Mouse (Mus musculus) gastrocnemius, postnatal 4 days (tissue): ENCODE data around the gene Vmn1r86. TPM values are rescaled to one million over a fixed set of nuclear protein-coding genes. Genes with fewer than 3 reads are reported as not detected.
"Not testable (repeated sequence)": the region's sequence is repeated elsewhere in the genome, so short reads cannot be mapped to it uniquely, and the experiment has no call there.

Source experiments
- DNase-seq, 2 experiments: peaks; one replicate each; pipeline ENCODE4 v3.0.0; 2021 to 2022; ENCODE audit warnings: low spot score in 2 of 2, mixed read lengths in 2 of 2
- long read RNA-seq, 2 experiments: library from polyadenylated mRNA; stranded (forward); transcript quantifications; one replicate each; pipeline ENCODE4 v2.0.0; 2021
- total RNA-seq, 2 experiments: library from RNA; stranded (reverse); gene quantifications; 2 replicates each; pipeline ENCODE4 v1.2.3; 2021

Gene Vmn1r86
- not detected for total RNA-seq
- long read RNA-seq, experiment 1, result 0 reads
- long read RNA-seq, experiment 2, result 0 reads

DNA sequence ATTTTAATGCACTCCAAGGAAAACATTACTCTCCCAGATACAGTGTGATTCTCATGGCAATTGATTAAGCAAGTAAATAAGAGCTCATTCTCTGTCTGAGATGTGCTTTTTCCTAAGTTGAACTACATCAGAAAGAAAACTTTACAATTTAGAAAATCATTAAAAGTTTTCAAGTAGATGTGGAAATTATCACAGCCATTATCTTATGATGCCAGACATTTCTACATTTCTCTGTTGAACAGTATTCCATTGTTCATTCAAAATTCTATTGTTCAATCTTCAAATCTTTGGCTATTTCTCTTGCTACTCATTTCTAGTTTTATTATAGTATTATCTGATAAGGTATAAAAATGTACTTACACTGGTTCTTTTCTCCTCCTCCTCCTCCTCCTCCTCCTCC, at the start of gene Vmn1r86:
Gene Vmn1r86, minus strand, starts transcription at position 101 of the 400 bp plus-strand sequence.
- DNase-seq, result no peak

DNA sequence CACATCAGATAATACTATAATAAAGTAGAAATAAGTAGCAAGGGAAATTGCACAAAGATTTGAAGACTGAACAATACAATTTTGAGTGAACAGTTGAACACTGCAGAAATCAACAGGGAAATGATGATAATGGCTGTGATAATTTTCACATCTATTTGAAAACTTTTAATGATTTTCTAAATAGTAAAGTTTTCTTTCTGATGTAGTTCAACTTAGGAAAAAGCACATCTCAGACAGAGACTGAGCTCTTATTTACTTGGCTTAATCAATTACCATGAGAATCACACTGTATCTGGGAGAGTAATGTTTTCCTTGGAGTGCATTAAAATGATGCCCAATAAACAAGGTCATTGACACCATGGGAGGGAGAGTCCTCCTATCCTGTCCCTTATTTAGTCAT, 39.6 kb upstream of the Vmn1r86 start, which contains the start of gene Vmn1r88:
Gene Vmn1r88, plus strand, starts transcription at position 301 of the 400 bp plus-strand sequence.
- DNase-seq, result no peak

DNA sequence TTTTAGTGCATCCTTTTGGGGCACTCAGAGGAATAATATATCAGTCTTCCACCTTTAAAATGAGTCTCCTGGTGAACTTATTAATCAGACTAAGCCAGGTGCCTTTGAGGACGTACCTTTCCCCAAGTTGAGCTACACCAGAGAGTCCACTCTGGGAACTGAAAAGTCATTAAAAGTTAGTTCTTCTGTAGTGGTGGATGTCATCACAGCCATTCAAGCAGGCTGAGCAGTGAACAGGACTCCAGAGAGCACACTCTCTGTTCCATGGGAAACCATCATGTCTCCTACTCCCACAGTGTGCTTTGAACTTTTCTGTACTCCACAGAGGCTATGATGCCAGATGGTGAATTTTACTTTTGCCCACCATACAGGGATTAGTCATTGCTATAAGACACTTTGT, 20.3 kb upstream of the Vmn1r86 start, which contains the start of gene Vmn1r87:
Gene Vmn1r87, minus strand, starts transcription at position 101 of the 400 bp plus-strand sequence.
- no peak for DNase-seq

DNA sequence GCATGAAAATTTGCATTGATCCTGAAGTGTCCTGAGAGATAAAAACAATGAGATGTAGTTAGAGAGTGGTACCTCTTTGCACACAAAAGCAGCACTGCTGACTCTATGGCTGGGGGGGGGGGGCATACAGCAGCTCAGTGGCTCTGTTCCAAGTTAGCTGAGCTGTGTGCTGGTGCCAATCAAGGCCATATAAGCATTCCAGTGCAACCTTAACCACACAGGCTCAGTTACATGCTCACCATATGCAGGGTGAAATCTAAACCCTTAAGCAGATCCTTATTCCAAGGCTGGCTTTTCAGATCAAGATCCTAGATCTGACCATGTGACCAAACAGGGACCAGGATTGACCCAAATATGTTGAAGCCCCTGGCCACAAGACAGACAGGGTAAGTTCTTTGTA, 17.6 kb upstream of the Vmn1r86 start:
- no peak for DNase-seq

DNA sequence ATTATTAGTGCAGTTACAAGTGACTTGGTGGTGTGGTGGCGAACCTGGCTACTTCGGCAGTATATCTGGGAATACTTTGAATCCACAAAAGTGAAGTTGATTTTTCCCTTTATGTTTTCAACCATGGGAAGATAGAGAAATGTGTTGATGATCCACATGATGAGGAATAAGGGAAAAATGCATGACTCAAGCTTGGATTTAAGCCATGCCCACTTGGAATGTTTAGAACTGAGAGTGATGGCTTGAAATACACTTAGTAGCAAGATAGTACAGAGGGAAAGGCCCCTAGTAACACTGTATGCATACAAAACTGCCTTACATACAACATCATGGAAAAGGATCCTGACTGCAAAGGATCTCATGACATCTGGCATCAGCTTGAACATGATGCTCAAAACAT, 12.1 kb upstream of the Vmn1r86 start:
- no peak for DNase-seq

DNA sequence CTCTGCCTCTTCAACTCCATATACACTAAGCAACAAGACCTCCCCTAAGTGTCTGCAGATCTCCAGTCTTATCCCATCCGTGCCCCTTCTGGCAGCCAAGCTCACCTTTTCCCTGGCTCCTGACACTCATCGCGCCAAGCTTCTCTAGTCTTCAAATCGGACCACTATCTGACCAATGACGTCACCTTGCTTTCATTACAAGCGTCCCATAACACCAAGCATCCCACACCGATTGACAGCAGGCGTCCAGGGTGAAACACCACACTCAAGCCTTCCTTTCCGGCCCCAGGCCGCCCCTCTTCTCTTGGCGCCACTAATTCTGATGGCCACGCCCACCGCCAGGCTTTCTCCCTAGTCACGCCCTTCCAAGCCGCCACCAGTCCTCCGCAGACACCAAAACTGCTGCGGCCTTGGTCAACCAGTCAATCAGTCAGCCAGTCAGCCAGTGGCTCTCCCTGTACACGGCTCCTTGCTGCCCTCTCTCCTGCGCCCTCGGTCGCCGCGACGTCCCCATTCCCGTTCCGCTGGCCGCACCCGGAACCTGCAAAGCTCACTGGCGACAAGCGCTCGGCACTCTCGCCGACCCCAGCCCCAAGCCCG, 3.9 kb upstream of the Vmn1r86 start:
- not testable (repeated sequence) for DNase-seq

DNA sequence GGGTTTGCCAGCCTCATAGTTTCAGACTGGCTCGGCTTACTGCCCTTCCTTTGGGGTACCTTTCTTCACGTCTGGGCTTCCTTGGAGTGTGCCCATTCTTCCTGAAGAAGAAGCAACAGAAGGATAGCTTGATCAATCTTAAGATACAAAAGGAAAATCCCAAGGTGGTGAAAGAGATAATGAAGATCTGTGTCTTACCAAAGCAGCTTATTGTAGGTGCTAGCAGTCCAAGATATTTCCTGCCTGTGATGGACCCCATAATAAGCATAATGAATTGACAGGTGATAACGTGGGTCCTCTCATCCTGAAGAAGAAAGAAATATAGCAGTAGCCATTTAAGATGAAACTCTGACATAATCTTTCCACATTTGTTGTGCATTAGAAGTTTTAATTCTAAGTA, 24.6 kb downstream of the Vmn1r86 start, which contains the start of gene Vmn1r85:
Gene Vmn1r85, minus strand, starts transcription at position 101 of the 400 bp plus-strand sequence.
- no peak for DNase-seq

DNA sequence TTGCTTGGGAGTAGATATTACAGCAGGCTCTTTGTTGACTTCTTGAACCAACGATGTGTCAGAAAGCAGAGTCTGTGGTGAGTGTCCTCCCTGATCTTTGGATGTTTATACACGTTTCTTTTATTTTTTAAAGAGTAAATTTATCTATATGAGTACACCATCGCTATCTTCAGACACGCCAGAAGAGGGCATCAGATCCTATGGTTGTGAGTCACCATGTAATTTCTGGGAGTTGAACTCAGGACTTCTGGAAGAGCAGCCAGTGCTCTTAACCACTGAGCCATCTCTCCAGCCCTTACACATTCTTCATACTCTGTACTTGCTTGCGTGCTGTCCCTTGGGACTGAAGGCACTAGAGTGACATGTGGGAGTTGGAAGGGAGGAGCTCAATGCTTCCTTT, 47.4 kb downstream of the Vmn1r86 start:
- DNase-seq, result no peak

DNA sequence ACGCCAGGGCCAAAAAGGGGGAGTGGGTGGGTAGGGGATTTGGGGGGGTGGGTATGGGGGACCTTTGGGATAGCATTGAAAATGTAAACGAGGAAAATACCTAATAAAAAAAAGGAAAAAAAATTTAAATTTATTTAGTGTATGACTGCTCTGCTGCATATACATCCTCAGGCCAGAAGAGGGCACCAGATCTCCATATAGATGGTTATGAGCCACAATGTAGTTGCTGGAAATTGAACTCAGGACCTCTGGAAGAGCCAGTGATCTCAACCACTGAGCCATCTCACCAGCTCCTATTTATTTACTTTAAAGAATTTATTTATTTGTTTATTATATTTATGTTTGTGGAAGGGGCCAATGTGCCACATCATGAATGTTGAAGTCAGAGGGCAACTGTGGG, 56.3 kb downstream of the Vmn1r86 start:
- DNase-seq, result not testable (repeated sequence)

DNA sequence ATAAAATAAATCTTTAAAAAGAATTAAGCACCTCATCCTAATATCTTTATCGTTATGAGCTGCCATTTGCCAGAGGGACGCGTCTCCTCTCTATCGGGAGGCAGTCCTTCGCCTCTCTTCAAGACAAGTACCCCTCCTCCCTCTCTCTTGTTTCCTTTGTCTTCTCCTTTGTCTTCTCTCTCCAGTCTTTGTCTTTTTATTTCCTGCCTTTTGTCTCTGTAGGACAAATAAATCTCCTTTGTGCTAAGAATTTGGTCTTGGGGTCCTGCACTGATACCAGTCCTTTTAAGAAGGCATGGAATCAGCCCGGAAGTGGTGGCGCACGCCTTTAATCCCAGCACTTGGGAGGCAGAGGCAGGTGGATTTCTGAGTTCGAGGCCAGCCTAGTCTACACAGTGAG, 60.2 kb downstream of the Vmn1r86 start:
- no peak for DNase-seq

DNA sequence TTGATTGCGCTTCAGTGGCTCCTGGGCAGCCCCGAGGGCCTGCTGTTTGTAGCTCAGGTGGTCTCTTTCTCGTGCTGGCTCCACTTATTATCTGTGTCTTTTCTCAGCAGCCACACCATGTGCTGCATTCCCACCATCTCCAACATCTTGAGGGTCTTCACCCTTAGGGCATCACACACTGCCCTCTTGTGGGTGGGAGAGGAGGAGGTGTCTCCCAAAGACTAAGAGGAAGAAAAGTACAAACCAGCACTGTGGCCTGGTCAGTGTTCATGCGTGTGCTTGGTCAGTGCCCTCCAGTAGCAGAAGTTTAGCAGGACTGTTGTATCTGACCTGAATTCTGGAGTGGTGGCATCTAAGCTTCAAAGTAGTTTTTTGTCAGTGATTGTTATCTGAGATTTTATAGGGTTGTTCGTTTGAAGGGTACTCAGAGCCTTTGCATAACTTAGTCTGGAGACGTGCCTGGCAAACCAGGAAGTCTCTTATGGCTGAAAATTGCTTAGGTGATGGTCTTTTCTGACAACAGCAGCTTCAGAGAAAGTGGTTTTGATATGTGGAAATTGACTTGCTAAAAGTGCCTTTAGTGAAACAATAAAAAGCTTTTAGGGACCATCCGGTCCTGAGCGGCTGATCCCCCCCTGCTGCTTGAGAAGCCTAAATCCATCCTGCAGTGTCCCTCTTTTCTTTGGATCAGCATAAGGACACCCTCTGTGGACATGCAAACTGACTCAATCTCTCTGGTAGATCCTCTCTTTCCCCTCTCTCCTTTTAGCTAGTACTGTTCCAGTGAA, 62.6 kb downstream of the Vmn1r86 start:
- DNase-seq, result no peak

DNA sequence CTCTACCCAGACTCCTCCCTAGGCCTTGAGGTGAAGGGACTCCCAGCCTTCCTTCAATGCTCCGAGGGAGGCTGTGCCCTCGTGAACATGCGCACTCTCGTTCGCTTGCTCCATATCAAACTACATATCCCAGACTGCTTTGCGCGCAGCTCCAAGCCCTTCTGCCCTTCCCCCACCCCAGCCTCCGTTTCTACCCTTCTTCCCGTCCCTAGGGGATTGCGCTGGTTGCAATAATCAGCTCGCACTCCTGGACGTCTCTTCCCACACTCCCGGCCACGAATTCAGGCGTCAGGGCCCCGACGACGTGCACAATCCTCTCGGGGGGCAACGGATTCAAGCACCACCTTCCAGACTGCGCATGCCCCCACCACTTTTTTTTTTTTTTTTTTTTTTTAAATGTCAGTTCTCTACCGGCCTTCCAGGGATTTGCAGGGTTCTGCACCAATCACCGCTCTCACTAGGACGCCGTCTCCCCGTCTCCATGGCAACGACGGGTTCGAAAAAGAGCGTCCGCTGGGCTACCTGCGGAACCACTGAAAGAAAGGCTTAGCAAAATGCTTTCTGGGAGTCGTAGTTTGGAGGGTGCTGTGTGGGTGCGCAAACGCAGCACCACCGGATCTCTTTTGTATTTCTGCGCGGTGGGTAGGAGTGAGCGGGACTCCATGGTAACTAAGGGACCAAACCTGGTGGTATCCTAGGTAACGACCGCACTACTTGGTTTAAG, 65.3 kb downstream of the Vmn1r86 start, which contains the start of gene Mzf1:
Gene Mzf1, minus strand, starts transcription at position 478 of the 724 bp plus-strand sequence.
- peak; percentile 71 to 90 for DNase-seq

DNA sequence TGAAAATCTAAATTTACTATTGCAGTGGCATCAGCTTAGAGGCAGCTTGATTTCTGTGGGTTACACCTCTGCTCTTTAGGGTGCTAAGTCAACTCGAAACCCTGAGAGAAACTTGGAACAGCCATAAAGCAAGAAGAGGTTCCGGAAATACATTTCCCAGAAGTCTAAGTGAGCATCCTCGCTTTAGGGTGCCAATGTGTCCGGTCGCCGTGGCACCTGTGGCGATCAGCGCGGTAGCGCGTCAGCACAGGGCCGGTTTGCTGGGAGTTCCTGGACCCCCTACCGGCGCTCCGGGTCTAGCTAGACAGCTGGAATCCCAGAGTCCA, 65.8 kb downstream of the Vmn1r86 start:
- no peak for DNase-seq

DNA sequence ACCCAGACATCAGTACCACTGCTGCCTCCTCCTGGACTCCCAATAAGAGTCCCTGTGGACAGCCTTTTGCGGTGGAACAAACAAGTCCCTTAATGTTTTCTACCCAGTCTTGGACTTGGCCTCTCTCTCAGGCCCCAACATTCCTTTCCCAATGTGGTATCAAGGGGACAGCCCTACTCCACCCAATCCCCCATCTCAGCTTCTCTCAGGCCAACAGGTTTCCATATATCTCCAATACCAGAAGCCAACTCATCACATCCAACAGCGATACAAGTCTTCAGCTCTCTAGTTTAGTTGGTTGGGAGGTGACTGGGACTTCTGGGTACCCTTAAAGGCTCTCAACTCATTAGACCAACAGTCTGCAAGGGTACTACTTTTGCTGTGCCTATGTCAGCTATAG, 66.2 kb downstream of the Vmn1r86 start:
- DNase-seq, result no peak

DNA sequence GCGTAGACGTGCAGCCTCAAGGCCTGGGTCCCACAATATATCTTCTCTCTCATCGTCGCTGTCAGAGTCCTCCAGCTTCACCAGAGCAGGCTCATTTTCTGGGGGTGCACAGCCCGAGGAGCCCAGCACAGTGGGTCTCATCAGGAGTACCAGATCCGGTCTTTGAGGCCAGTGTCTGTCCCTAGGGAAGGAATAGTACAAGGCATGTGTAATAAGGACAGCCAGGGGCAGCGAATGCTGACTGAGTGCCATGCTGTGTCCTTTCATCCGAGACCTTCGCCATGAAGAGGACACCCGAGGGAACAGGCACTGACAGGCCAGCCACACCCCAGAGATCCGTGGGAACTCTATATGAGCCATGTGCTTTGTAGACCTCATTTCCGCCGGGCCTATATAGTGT, 66.7 kb downstream of the Vmn1r86 start:
- DNase-seq, result no peak

Other genes with a start within 250 kb of the Vmn1r86 start
- 1 to 10 TPM; 3.2 to 3.4 TPM for gene Zfp128, start 238.7 kb downstream of the Vmn1r86 start, total RNA-seq
- gene Zscan22, start 222.1 kb downstream of the Vmn1r86 start, total RNA-seq, result 1 to 10 TPM; 4.9 to 5.7 TPM
- gene Rps5, start 197.6 kb downstream of the Vmn1r86 start, total RNA-seq, result 1,000 to 10,000 TPM; 1,104 to 1,266 TPM
- under 1 TPM; 0.62 to 0.69 TPM for gene Rnf225, start 192.5 kb downstream of the Vmn1r86 start, total RNA-seq
- gene Zfp324, start 154.1 kb downstream of the Vmn1r86 start, total RNA-seq, result 1 to 10 TPM; 6.0 to 6.6 TPM
- gene Zfp446, start 142.1 kb downstream of the Vmn1r86 start, total RNA-seq, result 1 to 10 TPM; 4.2 TPM
- under 1 TPM; 0.10 to 0.20 TPM for gene Slc27a5, start 121.7 kb downstream of the Vmn1r86 start, total RNA-seq
- gene Trim28, start 120.8 kb downstream of the Vmn1r86 start, total RNA-seq, result 100 to 1,000 TPM; 232 to 252 TPM
- 10 to 100 TPM; 10.4 to 13.5 TPM for gene Zbtb45, start 109.9 kb downstream of the Vmn1r86 start, total RNA-seq
- 100 to 1,000 TPM; 135 to 143 TPM for gene Chmp2a, start 85.1 kb downstream of the Vmn1r86 start, total RNA-seq
- gene Ube2m, start 81.6 kb downstream of the Vmn1r86 start, total RNA-seq, result 100 to 1,000 TPM; 163 to 175 TPM
- 1 to 10 TPM; 1.6 to 1.8 TPM for gene Mzf1, start 65.2 kb downstream of the Vmn1r86 start, total RNA-seq
- gene Vmn1r85, start 24.7 kb downstream of the Vmn1r86 start, total RNA-seq, result not detected
- not detected for gene Vmn1r87, start 20.2 kb upstream of the Vmn1r86 start, total RNA-seq
- under 1 TPM; 0.05 to 0.08 TPM for gene Vmn1r88, start 39.7 kb upstream of the Vmn1r86 start, total RNA-seq
- not detected for gene Vmn1r89, start 93.1 kb upstream of the Vmn1r86 start, total RNA-seq
- gene Lig1, start 157.4 kb upstream of the Vmn1r86 start, total RNA-seq, result 10 to 100 TPM; 32.3 to 34.9 TPM
- 10 to 100 TPM in 1 of 2 experiments, 1 to 10 TPM in 1; 9.4 to 10.0 TPM for gene Zswim9, start 158.8 kb upstream of the Vmn1r86 start, total RNA-seq
- gene Pla2g4c, start 204.7 kb upstream of the Vmn1r86 start, total RNA-seq, result under 1 TPM; 0.27 to 0.31 TPM